Mouse (Mus musculus) spleen, postnatal 4 days (tissue): ENCODE results near the gene Maip1.

ENCODE experiments used
- DNase-seq, 2 experiments: peaks; one replicate each; pipeline ENCODE4 v3.0.0; 2022; ENCODE audit warnings: low spot score in 2 of 2

Maip1 gene

GRCm38 (mm10) chr1:57428368-57429308 lies 22.5 kb downstream of the Maip1 start:
- DNase-seq, result peak; percentile 66 to 85

DNA sequence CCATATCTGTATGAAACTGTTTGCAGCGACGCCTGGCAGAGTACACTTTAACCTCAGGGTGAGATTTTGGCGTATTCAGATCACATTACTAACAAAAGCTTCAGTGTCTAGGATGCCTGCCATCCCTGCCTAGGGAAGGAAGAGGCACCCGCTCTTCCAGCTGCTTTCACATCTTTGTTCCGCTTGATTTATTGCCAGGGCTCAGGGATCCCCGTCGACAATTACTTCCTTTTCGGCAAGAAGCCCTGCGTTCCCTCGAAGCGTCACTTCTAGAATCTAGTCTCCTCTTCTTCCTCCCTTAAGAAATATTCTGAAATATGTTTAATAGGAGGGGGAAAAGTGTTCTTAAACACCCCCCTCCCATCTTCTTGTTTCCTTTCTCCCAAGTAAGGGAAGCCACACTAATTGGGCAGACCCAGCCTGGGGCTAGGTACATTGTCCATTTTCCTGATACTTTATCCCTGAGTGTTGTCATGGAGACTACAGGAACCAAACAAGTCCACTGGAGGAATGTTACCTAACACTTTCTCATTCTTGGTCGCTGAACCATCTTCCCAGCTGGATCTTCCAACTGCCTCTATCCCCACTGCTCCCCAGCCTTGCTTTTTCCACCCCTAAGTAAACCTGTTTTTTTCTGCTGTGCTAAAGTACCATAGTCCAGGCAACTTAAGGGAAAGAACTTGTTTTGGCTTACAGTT lies 23.8 kb downstream of the Maip1 start:
- no peak for DNase-seq

DNA sequence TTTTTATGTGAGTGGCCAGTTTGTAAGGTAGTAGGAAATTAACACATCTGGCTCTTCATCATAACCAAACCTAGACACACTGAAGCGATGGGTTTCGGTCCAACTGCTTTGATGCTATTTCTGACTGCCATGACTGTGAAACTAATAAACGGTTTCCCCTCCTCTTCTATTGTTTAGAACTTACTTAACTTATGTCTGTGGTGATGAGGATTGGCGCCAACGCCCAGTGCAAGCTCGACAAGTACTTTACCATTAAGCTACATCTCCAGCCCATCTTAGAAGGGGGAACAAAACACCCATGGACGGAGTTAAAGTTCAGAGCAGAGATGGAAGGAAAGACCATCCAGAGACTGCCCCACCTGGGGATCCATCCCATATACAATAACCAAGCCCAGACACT lies 27.0 kb downstream of the Maip1 start:
- DNase-seq, result no peak

DNA sequence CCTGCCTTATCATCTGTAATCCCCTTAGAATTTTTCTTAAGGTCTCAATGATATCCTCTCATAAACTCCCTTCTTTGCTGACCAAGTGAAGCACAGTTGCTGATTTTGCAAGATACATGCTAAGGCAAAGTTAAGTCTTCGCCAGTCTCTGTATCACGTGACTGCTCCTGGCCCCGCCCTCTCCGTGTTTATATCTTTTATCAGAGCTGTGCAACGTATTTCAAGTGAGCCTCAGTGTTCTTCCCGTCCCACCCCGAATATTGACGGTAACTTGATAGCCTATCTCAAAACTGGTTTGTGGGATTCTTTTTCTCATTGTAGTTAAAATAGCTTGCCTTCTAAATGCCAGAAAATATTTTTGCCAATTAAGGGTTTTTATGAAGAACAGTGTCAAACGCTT lies 30.3 kb downstream of the Maip1 start:
- DNase-seq, result peak; percentile 41 to 46

GRCm38 (mm10) chr1:57436954-57437353 lies 30.8 kb downstream of the Maip1 start:
- peak in 1 of 2 experiments; percentile 17 for DNase-seq

GRCm38 (mm10) chr1:57439026-57439425 lies 32.9 kb downstream of the Maip1 start:
- DNase-seq, result peak in 1 of 2 experiments; percentile 30

DNA sequence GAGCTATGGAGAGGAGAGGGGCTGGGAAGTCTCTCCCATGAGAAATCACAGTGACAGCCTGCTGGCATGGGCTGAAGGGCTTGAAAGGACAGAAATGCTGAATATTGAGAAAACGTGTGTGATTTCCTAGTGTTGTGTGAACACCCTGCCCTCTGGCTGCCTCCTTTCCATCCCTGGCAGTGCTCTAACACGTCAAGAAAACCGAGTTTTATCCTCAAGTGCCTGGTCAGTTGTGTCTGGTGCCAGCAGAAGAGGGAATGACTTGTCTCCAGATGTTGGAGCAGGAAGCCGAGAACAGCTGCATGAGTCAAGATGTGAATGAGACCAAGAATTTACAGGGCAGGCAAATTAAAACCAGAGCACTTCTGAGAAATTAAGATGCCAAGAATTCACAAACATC lies 34.6 kb downstream of the Maip1 start:
- peak in 1 of 2 experiments; percentile 25 for DNase-seq

GRCm38 (mm10) chr1:57445679-57446078 lies 39.6 kb downstream of the Maip1 start:
- DNase-seq, result peak in 1 of 2 experiments; percentile 48

- no peak for DNase-seq
These were observed 44.1 kb downstream of the Maip1 start for GRCm38 (mm10) chr1:57450241-57450640.

- peak in 1 of 2 experiments; percentile 3 for DNase-seq
These were observed 54.3 kb downstream of the Maip1 start for GRCm38 (mm10) chr1:57460305-57460940.
